Mouse (Mus musculus) G1E (cell line): ENCODE results near the gene Hypm.

Experiments
- CTCF ChIP-seq: IDR thresholded peaks from 2 replicates; pipeline ENCODE4 v1.5.1; 2012; ENCODE audit warnings: low read depth, low read length, inconsistent platforms, mixed read lengths
- TAL1 ChIP-seq: conservative IDR thresholded peaks from 2 replicates; pipeline ENCODE4 v1.6.1; 2012; ENCODE audit warnings: low read depth, low read length, inconsistent platforms, mixed read lengths

GRCm38 (mm10) chrX:9846628-9847027, at the start of gene Hypm:
- no peak for TF ChIP-seq TAL1
- TF ChIP-seq CTCF, result no peak
